Mouse (Mus musculus): ENCODE measurements around the gene Setd3.

GRCm38 (mm10) chr12:108102119-108102518 lies 77.0 kb downstream of the Setd3 start:
- TF ChIP-seq CTCF (IDR thresholded peaks at IDR 0.05; ENCODE audit: low read depth) (no peak), EP300 (IDR thresholded peaks at IDR 0.05; ENCODE audit: low read depth) (no peak)
